In the genomic region with DNA sequence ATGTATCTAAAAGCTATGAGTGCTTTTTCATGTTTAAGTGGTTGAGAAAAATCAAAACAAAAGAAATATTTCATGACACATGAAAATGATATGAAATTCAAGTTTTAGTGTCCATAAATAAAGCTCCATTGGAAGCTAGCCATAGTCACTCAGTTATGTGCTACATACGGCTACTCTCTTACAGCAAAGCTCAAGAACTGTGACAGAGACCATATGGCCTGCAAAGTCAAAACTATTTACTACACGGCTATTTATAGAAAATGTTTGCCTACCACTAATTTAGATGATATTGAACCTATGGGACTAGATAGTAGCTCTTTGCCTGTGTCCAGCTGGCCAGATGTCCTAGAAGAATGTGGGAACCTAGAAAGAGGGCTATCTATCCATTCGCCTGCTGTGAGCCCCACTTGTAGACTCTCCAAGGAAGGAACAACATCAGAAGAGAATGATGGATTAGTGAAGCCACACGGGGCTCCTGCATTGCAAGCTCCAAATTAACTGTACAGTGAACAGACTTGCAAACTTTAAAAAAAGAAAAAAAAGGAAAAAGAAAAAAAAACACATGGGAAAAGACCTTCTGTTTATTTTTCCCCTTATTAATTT, we compare ENCODE assay signal across 26 mouse cellular contexts.
DNase-seq lines count a peak whose midpoint lies in the region; ATAC-seq and TF ChIP-seq lines count a peak whose summit lies in the region.
"Had no signal": no experiment of that assay in that cellular context is flagged by ENCODE, and none has a peak within 500 bp of the region (broad histone marks: within the 10 kb centered on the region; RNA-seq: fewer than 3 reads in every experiment).

No protein-coding gene starts in this region.

- ATAC-seq in kidney, embryonic 14.5 days (ENCODE audit: low FRiP score, low TSS enrichment): peak; percentile 60; the same call in 1 of the 2 replicates
- peak; percentile 69; the same call in 1 of the 2 replicates for ATAC-seq in stomach, embryonic 14.5 days (ENCODE audit: insufficient number of reproducible peaks, insufficient read depth, low FRiP score, low read depth)
- no peak for ATAC-seq in stomach, postnatal 0 days (ENCODE audit: low FRiP score, low TSS enrichment)
- ATAC-seq in stomach, embryonic 16.5 days (ENCODE audit: insufficient read depth, low FRiP score): peak; percentile 80
- ATAC-seq: forebrain, embryonic 15.5 days; midbrain, embryonic 15.5 days had no signal

- no peaks in the 10 kb centered on the region for H3K36me3 ChIP-seq in kidney, embryonic 14.5 days (ENCODE audit: control insufficient read depth, insufficient read depth, low read length)
- no peaks in the 10 kb centered on the region for H3K36me3 ChIP-seq in stomach, embryonic 14.5 days (ENCODE audit: control insufficient read depth, insufficient read depth, low read length)
- no peaks in the 10 kb centered on the region for H3K36me3 ChIP-seq in stomach, postnatal 0 days (ENCODE audit: control insufficient read depth, insufficient read depth, low read length)
- no peaks in the 10 kb centered on the region for H3K36me3 ChIP-seq in stomach, embryonic 16.5 days (ENCODE audit: control insufficient read depth, insufficient read depth, low read length)
- H3K36me3 ChIP-seq: embryonic facial prominence, embryonic 12.5 days; forebrain, embryonic 10.5 days; forebrain, embryonic 15.5 days; limb, embryonic 10.5 days; limb, embryonic 15.5 days; liver, embryonic 13.5 days; midbrain, embryonic 10.5 days; midbrain, embryonic 15.5 days had no signal

- H3K4me3 ChIP-seq in kidney, embryonic 14.5 days (ENCODE audit: low read length): no peak overlapping the region
- no peak overlapping the region for H3K4me3 ChIP-seq in stomach, embryonic 14.5 days (ENCODE audit: low read depth, low read length)
- no peak overlapping the region for H3K4me3 ChIP-seq in stomach, postnatal 0 days (ENCODE audit: low read depth, low read length)
- no peak overlapping the region for H3K4me3 ChIP-seq in stomach, embryonic 16.5 days (replicated peaks; ENCODE audit: low read length)
- H3K4me3 ChIP-seq: embryonic facial prominence, embryonic 12.5 days; forebrain, embryonic 10.5 days; forebrain, embryonic 15.5 days; limb, embryonic 10.5 days; limb, embryonic 15.5 days; liver, embryonic 13.5 days; midbrain, embryonic 10.5 days; midbrain, embryonic 15.5 days had no signal

- WGBS in kidney, embryonic 14.5 days: 47% methylated on average over 4 of the region's 4 CpGs
- WGBS in stomach, embryonic 14.5 days: 35% methylated on average over 4 of the region's 4 CpGs
- WGBS in stomach, postnatal 0 days: 41% methylated on average over 4 of the region's 4 CpGs
- 37% methylated on average over 4 of the region's 4 CpGs for WGBS in stomach, embryonic 16.5 days

- no peak for TF ChIP-seq EP300 in stomach, postnatal 0 days (optimal IDR thresholded peaks at IDR 0.05)

- no peak for DNase-seq in kidney, postnatal 14 days
- DNase-seq in kidney, postnatal 4 days: peak; percentile 14 to 37
- no peak for DNase-seq in kidney, adult 18-20 months
- no peak for DNase-seq in stomach, postnatal 0 days (ENCODE audit: low spot score)
- no peak for DNase-seq in urinary bladder, postnatal 25 days (ENCODE audit: low spot score)
- DNase-seq: adrenal gland, postnatal 25 days; B cell, adult 2 months; cerebellum, adult 11-12 months; cerebellum, adult 9-11 months; embryo, embryonic 11 days; heart, postnatal 10 days; layer of hippocampus, adult 9-11 months; liver, embryonic 13.5 days; lung, adult 18-20 months; right cerebral cortex, postnatal 25 days had no signal

- no peak overlapping the region for H3K9ac ChIP-seq in kidney, embryonic 14.5 days (ENCODE audit: low read depth, low read length)
- no peak overlapping the region for H3K9ac ChIP-seq in stomach, embryonic 14.5 days (replicated peaks; ENCODE audit: low read depth, low read length)
- no peak overlapping the region for H3K9ac ChIP-seq in stomach, postnatal 0 days (ENCODE audit: low read length)
- H3K9ac ChIP-seq in stomach, embryonic 16.5 days (ENCODE audit: low read length): no peak overlapping the region
- H3K9ac ChIP-seq: embryonic facial prominence, embryonic 12.5 days; forebrain, embryonic 15.5 days; hindbrain, embryonic 14.5 days; limb, embryonic 15.5 days; liver, embryonic 13.5 days; midbrain, embryonic 15.5 days had no signal

- no peak for TF ChIP-seq CTCF in stomach, postnatal 0 days (IDR thresholded peaks at IDR 0.05; ENCODE audit: low read depth)

- H3K4me2 ChIP-seq in kidney, embryonic 14.5 days (replicated peaks; ENCODE audit: low read depth, low read length): no peak overlapping the region
- no peak overlapping the region for H3K4me2 ChIP-seq in stomach, embryonic 14.5 days (replicated peaks; ENCODE audit: low read depth, low read length)
- H3K4me2 ChIP-seq in stomach, postnatal 0 days (replicated peaks; ENCODE audit: low read depth): no peak overlapping the region
- H3K4me2 ChIP-seq in stomach, embryonic 16.5 days (ENCODE audit: low read depth, low read length): no peak overlapping the region
- H3K4me2 ChIP-seq: embryonic facial prominence, embryonic 12.5 days; forebrain, embryonic 15.5 days; hindbrain, embryonic 14.5 days; limb, embryonic 15.5 days; liver, embryonic 13.5 days; midbrain, embryonic 15.5 days had no signal

- H3K4me1 ChIP-seq in kidney, embryonic 14.5 days (ENCODE audit: control insufficient read depth, insufficient read depth, low read length): no peaks in the 10 kb centered on the region
- peaks cover 2% of the 10 kb centered on the region; the same call in 1 of the 2 replicates for H3K4me1 ChIP-seq in stomach, embryonic 14.5 days (ENCODE audit: control insufficient read depth, insufficient read depth, low read length)
- no peaks in the 10 kb centered on the region for H3K4me1 ChIP-seq in stomach, postnatal 0 days (replicated peaks; ENCODE audit: control insufficient read depth, insufficient read depth)
- peaks cover 6% of the 10 kb centered on the region; the same call in 1 of the 2 replicates for H3K4me1 ChIP-seq in stomach, embryonic 16.5 days (ENCODE audit: control insufficient read depth, insufficient read depth, low read length)
- H3K4me1 ChIP-seq: embryonic facial prominence, embryonic 12.5 days; forebrain, embryonic 15.5 days; limb, embryonic 10.5 days; limb, embryonic 15.5 days; liver, embryonic 13.5 days; midbrain, embryonic 10.5 days; midbrain, embryonic 15.5 days had no signal

- no peaks in the 10 kb centered on the region for H3K27me3 ChIP-seq in kidney, embryonic 14.5 days (ENCODE audit: control insufficient read depth, insufficient read depth, low read length)
- no peaks in the 10 kb centered on the region for H3K27me3 ChIP-seq in stomach, embryonic 14.5 days (ENCODE audit: control insufficient read depth, insufficient read depth, low read length)
- no peaks in the 10 kb centered on the region for H3K27me3 ChIP-seq in stomach, postnatal 0 days (ENCODE audit: control insufficient read depth, insufficient read depth, low read length)
- H3K27me3 ChIP-seq in stomach, embryonic 16.5 days (ENCODE audit: control insufficient read depth, insufficient read depth, low read length): no peaks in the 10 kb centered on the region
- H3K27me3 ChIP-seq: embryonic facial prominence, embryonic 12.5 days; forebrain, embryonic 15.5 days; limb, embryonic 15.5 days; liver, embryonic 13.5 days; midbrain, embryonic 15.5 days had no signal

- peak overlapping the region; percentile 69 for H3K27ac ChIP-seq in kidney, embryonic 14.5 days (ENCODE audit: low read depth, low read length)
- H3K27ac ChIP-seq in stomach, embryonic 14.5 days (ENCODE audit: low read length): peak overlapping the region; percentile 74; the same call in 1 of the 2 replicates
- H3K27ac ChIP-seq in stomach, postnatal 0 days (replicated peaks): no peak overlapping the region
- peak overlapping the region; percentile 74 for H3K27ac ChIP-seq in stomach, embryonic 16.5 days (ENCODE audit: low read length)
- H3K27ac ChIP-seq: embryonic facial prominence, embryonic 12.5 days; forebrain, embryonic 10.5 days; forebrain, embryonic 15.5 days; hindbrain, embryonic 14.5 days; limb, embryonic 10.5 days; limb, embryonic 15.5 days; liver, embryonic 13.5 days; midbrain, embryonic 10.5 days; midbrain, embryonic 15.5 days had no signal

- H3K9me3 ChIP-seq in kidney, embryonic 14.5 days (ENCODE audit: control insufficient read depth, low read length): no peaks in the 10 kb centered on the region
- no peaks in the 10 kb centered on the region for H3K9me3 ChIP-seq in stomach, embryonic 14.5 days (ENCODE audit: control insufficient read depth, low read depth, low read length)
- H3K9me3 ChIP-seq in stomach, postnatal 0 days (ENCODE audit: control insufficient read depth, low read length): no peaks in the 10 kb centered on the region
- no peaks in the 10 kb centered on the region for H3K9me3 ChIP-seq in stomach, embryonic 16.5 days (replicated peaks; ENCODE audit: control insufficient read depth, low read length)
- H3K9me3 ChIP-seq: embryonic facial prominence, embryonic 12.5 days; forebrain, embryonic 10.5 days; forebrain, embryonic 15.5 days; limb, embryonic 10.5 days; limb, embryonic 15.5 days; liver, embryonic 13.5 days; midbrain, embryonic 10.5 days; midbrain, embryonic 15.5 days had no signal

Comparison
In these comparisons a context has a peak if more than half of its experiments do, and no peak if none do; other contexts are left out.
1. DNase-seq: peak in kidney, postnatal 4 days (2 of 2); none in kidney, postnatal 14 days (single experiment), kidney, adult 18-20 months (single experiment), stomach, postnatal 0 days (single experiment) and urinary bladder, postnatal 25 days (single experiment).